Mouse (Mus musculus) embryonic facial prominence, embryonic 14.5 days (tissue): Measurements from ENCODE around the gene Fam84b. TPM values are rescaled to one million over a fixed set of nuclear protein-coding genes. Genes with fewer than 3 reads are reported as not detected.

Source experiments
- ATAC-seq: fragments of 200-750 bp; cut with Nextera tagmentation; 2 replicates; pipeline ENCODE4 v1.8.0; 2017; ENCODE audit warnings: low read depth, moderate number of reproducible peaks, moderate TSS enrichment
- DNase-seq: peaks from one replicate; pipeline ENCODE4 v3.0.0-alpha.2; 2015; ENCODE audit warnings: low spot score
- H3K27ac ChIP-seq: fragments of 300-500 bp; sonication (generic); replicated peaks from 2 replicates; pipeline ENCODE4 v1.5.1; 2014; ENCODE audit warnings: low read depth, mild to moderate bottlenecking, low read length, moderate library complexity
- H3K27me3 ChIP-seq: fragments of 300-500 bp; sonication (generic); replicated peaks from 2 replicates; pipeline ENCODE4 v1.6.1; 2014; ENCODE audit warnings: low read length; ENCODE audit not compliant: control insufficient read depth, insufficient read depth
- H3K36me3 ChIP-seq: fragments of 300-500 bp; sonication (generic); 2 replicates; pipeline ENCODE4 v1.6.1; 2014; ENCODE audit warnings: low read length, mixed read lengths; ENCODE audit not compliant: control insufficient read depth, insufficient read depth
- H3K4me1 ChIP-seq: fragments of 300-500 bp; sonication (generic); 2 replicates; pipeline ENCODE4 v1.6.1; 2014; ENCODE audit warnings: antibody characterized with exemption, low read length; ENCODE audit not compliant: control insufficient read depth, insufficient read depth
- H3K4me2 ChIP-seq: fragments of 300-500 bp; sonication (generic); 2 replicates; pipeline ENCODE4 v1.6.1; 2014; ENCODE audit warnings: low read depth, mild to moderate bottlenecking, low read length, moderate library complexity, mixed read lengths
- H3K4me3 ChIP-seq: fragments of 300-500 bp; sonication (generic); 2 replicates; pipeline ENCODE4 v1.5.1; 2014; ENCODE audit warnings: low read depth, mild to moderate bottlenecking, low read length
- H3K9ac ChIP-seq: fragments of 300-500 bp; sonication (generic); 2 replicates; pipeline ENCODE4 v1.6.1; 2014; ENCODE audit warnings: low read depth, mild to moderate bottlenecking, low read length, moderate library complexity, mixed read lengths
- H3K9me3 ChIP-seq: fragments of 300-500 bp; sonication (generic); 2 replicates; pipeline ENCODE4 v1.6.1; 2016; ENCODE audit warnings: low read length; ENCODE audit not compliant: control insufficient read depth
- WGBS: fragments of 180-500 bp; shearing (Covaris S2); extraction: QIAGEN DNeasy Blood & Tissue Kit; methylation state at CpG from one replicate; pipeline ENCODE4 v1.1.7; 2014; 5-methylcytosine and 5-hydroxymethylcytosine counted together
- polyA plus RNA-seq: library from polyadenylated mRNA; unstranded; fragments of >200 nt; fragmentation: Nextera tagmentation; extraction: Ambion mirVana; gene quantifications from 2 replicates; pipeline ENCODE4 v1.2.1, GENCODE M21; 2014

Fam84b gene
- polyA plus RNA-seq, 1 experiment from 2014 or later = 9.9 TPM

DNA sequence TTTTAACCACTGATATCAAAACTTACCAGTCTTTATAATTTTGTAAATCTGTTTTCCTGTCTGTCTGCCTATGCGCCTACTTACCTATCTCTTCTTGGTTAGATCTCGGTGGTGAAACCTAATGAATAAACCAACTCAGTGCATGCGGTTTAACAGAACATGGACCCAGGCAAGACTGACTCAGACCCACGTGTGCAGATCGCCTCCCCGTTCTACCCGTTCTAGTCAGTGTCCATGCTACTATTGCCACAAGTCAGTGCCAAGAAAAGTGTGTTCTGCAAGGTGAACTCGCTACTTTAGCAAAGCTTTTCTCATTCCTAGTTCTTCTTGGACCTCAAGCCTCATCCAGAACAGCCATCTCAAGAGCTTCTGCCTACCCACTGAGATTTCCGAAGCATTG lies 15.9 kb downstream of the Fam84b start:
- Histone ChIP-seq H3K36me3 (no peaks in the 10 kb centered on the region), H3K9me3 (no peaks in the 10 kb centered on the region), H3K27ac (no peak overlapping the region), H3K4me2 (no peak overlapping the region), H3K27me3 (no peaks in the 10 kb centered on the region), H3K4me3 (no peak overlapping the region), H3K4me1 (no peaks in the 10 kb centered on the region), H3K9ac (no peak overlapping the region)
- DNase-seq = no peak
- 91% methylated on average over 9 of the region's 9 CpGs for WGBS
- ATAC-seq = no peak

DNA sequence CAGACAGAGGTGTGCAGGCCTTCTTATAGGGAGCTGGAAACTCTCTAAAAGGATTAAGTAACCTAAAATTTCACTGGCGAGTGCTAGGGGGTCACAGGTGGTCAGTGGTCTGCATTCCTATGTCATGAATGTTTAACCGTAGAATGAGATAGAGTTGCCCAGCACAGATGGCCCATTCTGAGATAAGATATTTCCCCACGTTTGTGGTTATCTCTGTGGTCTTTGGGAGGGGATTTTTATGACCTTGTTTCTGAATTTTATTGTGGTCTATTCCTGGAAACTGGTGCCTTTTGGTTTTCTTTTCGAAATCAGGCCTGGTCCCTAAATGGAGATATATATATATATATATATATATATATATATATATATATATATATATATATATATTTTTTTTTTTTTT lies 17.3 kb downstream of the Fam84b start:
- no peaks in the 10 kb centered on the region for H3K9me3 ChIP-seq
- no peaks in the 10 kb centered on the region for H3K4me1 ChIP-seq
- H3K4me2 ChIP-seq = no peak overlapping the region
- no peak overlapping the region for H3K27ac ChIP-seq
- no peaks in the 10 kb centered on the region for H3K36me3 ChIP-seq
- no peak for ATAC-seq
- H3K27me3 ChIP-seq = no peaks in the 10 kb centered on the region
- no peak overlapping the region for H3K4me3 ChIP-seq
- H3K9ac ChIP-seq = no peak overlapping the region
- DNase-seq = no peak
- whole genome bisulfite sequencing = 72% methylated on average over 4 of the region's 4 CpGs

DNA sequence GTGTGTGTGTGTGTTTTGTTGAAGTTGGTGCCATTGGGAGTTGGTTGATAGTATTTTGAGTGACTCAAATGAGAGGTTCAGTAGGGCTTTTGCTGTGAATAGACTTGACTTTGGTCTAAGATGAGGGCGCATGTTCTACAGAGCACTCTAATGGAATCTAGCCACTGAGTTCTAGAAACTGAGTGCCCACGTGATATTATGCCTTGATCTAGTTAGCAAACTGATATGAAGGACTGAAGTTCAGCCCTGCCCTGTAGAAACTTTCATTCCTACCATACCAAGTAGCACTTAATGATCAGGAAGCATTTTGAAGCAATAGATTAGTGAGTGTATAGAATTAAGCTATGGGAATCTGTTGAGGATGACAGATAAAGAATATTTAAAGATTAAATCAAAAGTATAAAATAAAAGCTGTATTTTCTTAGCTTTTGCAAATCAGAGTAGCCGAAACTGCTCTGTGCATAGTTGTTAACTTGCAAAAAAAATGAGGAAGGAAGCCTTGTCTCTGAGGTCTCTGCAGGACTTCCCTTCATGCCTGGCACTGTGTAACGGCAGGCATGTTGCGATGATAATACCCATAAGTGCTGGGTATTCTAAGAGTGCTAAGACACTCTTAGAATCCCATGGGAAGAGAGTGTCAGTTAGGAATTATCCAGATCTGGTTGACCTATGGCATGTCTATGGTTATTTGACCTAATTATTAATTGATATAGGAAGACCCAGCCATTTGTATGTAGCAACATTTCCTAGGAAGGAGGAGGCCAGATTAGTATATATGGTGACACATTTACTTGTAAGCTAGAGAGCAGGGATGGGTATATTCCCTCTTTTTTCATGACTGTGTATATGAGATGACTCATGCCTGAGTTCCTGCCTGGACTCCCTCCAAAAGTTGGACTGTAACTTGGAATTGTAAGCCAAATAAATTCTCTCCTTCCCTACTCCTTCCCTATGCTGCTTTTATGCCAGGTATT lies 18.7 kb downstream of the Fam84b start:
- DNase-seq (no peak), ATAC-seq (no peak)
- Histone ChIP-seq H3K27me3 (no peaks in the 10 kb centered on the region), H3K36me3 (no peaks in the 10 kb centered on the region), H3K4me3 (no peak overlapping the region), H3K9ac (no peak overlapping the region), H3K4me2 (no peak overlapping the region), H3K4me1 (peaks cover 2% of the 10 kb centered on the region; the same call in 1 of the 2 replicates), H3K27ac (no peak overlapping the region), H3K9me3 (no peaks in the 10 kb centered on the region)
- WGBS = 87% methylated on average over 5 of the region's 5 CpGs

DNA sequence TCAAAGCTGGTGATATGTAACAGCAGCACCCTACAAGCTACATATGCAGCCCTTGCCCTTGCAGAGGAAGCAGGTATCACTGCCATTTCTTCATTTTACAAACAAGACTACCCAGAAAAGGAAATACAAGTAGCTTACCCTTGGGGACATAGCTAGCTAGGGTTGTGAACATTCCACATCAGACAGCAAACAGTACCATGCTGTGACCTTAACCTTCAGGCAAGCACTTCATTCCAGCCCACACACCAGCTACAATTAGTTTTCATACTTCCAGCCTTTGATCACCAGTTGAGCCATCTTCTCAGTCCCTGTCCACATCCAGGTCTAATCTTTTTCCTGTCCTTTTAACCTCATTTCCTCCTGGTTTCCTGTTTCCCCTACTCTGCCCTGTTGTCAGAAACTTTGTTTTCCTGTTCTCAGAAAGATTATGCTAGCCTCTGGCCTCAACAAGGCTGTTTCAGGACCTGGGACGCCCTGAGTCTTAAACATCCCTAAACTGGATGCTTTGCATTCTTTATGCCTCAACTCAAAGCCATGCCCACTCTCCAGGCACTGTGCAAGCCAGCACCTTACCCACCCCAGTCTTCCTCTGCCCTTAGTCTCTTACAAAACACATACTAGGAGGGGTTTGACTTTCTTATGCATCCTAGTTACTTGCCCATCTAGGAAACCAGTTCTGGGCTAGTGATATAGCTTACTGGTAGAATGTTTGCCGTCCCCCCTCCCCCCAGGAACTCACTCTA lies 19.9 kb downstream of the Fam84b start:
- WGBS = 18% methylated on average over 2 of the region's 2 CpGs
- H3K4me1 ChIP-seq = peaks cover 3% of the 10 kb centered on the region; the same call in 1 of the 2 replicates
- no peaks in the 10 kb centered on the region for H3K27me3 ChIP-seq
- H3K36me3 ChIP-seq = no peaks in the 10 kb centered on the region
- no peak overlapping the region for H3K4me3 ChIP-seq
- no peak overlapping the region for H3K9ac ChIP-seq
- DNase-seq (no peak), ATAC-seq (no peak)
- H3K4me2 ChIP-seq = no peak overlapping the region
- no peaks in the 10 kb centered on the region for H3K9me3 ChIP-seq
- H3K27ac ChIP-seq = no peak overlapping the region

DNA sequence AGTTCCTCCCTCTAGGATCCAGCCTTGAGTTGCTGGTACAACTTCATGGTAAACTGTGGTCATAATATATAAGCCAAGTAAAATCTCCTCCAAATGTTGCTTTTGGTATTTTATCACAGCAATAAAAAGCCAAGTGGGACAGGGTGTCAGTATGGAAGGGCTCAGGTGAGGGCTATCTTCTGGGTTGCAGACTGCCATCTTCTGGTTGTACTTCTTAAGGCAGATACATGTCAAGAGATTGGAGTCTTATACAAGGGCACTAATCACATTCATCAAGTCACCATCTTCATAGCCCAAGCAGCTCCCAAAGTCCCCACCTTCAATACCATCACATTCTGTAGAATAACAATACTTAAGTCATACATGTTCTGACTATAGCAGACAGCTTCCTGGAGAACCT lies 21.0 kb downstream of the Fam84b start:
- Histone ChIP-seq H3K4me1 (peaks cover 3% of the 10 kb centered on the region; the same call in 1 of the 2 replicates), H3K36me3 (no peaks in the 10 kb centered on the region), H3K4me2 (no peak overlapping the region), H3K27me3 (no peaks in the 10 kb centered on the region), H3K27ac (no peak overlapping the region), H3K9me3 (no peaks in the 10 kb centered on the region), H3K9ac (no peak overlapping the region), H3K4me3 (no peak overlapping the region)
- ATAC-seq = no peak
- no peak for DNase-seq

DNA sequence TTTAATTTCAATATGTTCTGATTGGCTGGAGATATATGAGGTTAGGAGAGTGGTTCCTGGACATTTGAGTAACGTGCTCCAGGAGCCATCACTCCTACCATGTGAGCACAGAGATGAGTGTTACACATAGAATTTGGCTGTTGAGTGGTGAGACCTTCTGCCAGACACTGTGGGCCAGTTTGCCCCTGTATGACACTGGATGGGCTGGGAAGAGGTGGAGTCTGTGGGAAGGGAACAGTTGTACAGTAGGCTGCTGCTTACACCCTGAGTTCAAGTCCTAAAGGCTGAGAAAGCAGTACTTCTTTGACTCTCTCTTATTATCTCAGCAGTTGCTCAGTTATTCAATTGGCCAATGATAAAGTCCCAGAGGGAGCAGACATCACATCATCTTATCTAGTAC lies 27.4 kb downstream of the Fam84b start:
- no peak overlapping the region for H3K4me3 ChIP-seq
- H3K9me3 ChIP-seq = no peaks in the 10 kb centered on the region
- H3K27me3 ChIP-seq = no peaks in the 10 kb centered on the region
- no peak for ATAC-seq
- H3K4me1 ChIP-seq = peaks cover 9% of the 10 kb centered on the region
- no peaks in the 10 kb centered on the region for H3K36me3 ChIP-seq
- no peak overlapping the region for H3K9ac ChIP-seq
- no peak overlapping the region for H3K27ac ChIP-seq
- DNase-seq = no peak
- 43% methylated on average over 1 of the region's 1 CpGs for WGBS
- no peak overlapping the region for H3K4me2 ChIP-seq

DNA sequence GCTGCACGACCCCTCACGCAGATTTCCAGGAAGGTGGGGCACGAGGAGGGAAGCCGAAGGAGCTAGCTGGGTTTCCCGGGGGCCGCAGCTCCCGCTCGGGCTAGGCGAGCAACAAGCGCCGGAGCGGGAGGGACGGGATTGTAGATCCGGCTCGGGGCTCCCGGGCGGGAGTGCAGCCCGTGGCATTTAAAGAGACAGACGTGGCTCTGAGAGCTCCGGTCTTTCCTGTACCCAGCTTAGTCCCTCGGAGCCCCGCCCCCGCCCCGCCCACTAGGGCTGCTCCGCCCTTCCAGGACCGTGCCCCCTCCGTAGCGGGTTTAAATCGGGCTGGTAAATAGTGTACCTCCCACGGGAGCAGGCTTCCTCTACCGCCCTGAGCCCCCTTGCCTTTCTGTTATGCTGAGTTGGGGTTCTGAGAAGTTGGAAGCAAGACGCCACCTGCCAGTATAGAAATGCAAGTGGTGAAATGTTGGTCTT lies 28.8 kb downstream of the Fam84b start:
- Histone ChIP-seq H3K9me3 (no peaks in the 10 kb centered on the region), H3K9ac (peak overlapping the region; percentile 81), H3K4me3 (peak overlapping the region; percentile 68), H3K4me1 (peaks cover 10% of the 10 kb centered on the region), H3K4me2 (peak overlapping the region; percentile 92), H3K27me3 (no peaks in the 10 kb centered on the region), H3K36me3 (no peaks in the 10 kb centered on the region), H3K27ac (peak overlapping the region; percentile 83)
- WGBS = 0% methylated on average over 16 of the region's 32 CpGs
- peak; percentile 97 for DNase-seq
- ATAC-seq = peak; percentile 93

DNA sequence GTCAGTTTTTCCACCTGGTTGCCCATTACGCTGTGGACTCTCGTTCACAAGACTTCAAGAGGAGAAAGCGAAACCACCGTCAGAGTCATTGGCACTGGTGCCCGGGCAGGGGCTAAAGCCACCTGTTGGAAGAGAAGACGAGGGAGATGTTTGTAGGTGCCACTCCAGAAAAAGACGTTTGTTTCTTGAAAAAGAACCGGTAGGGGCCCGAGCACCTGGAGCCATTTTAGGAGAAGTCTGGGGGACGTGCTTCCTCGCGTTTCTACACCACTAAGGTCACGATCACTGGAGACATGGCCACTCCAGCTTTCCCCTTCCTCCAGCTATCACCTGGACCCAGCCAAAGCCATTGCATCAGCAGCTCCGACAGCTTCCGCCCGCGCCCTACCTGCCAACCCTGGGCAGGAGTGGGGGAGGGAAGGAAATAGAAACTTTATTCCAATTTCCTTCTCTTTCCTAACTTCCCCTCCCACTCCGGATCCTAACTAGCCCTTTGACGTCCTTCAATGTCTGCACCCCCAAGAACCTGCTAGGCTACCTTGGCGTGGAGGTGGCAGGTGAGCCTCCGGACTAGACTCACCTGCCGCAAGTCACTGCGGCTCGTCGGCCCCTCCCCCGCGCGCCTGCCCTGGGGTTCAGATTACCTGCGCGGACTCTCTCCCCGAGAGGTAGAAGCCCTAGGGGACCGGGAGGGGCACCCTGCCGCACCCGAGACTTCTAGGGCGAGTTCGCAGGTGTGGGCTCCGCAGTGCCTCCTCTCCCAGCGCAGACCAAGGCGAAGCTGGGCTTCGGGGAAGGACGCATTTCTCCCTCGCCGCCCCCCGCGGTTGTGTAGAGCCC lies 29.5 kb downstream of the Fam84b start:
- peak overlapping the region; percentile 92 for H3K4me2 ChIP-seq
- no peaks in the 10 kb centered on the region for H3K36me3 ChIP-seq
- no peaks in the 10 kb centered on the region for H3K9me3 ChIP-seq
- peak; percentile 61 for DNase-seq
- no peaks in the 10 kb centered on the region for H3K27me3 ChIP-seq
- ATAC-seq = peak; percentile 62
- H3K9ac ChIP-seq = peak overlapping the region; percentile 81
- under 1% methylated on average over 35 of the region's 45 CpGs for WGBS
- peak overlapping the region; percentile 83 for H3K27ac ChIP-seq
- peak overlapping the region; percentile 68 for H3K4me3 ChIP-seq
- peaks cover 9% of the 10 kb centered on the region for H3K4me1 ChIP-seq
